23 mouse cellular contexts compared by ENCODE assay signal in genomic region chr7:40213646-40214045, GRCm38 (mm10).
DNase-seq lines count a peak whose midpoint lies in the region; ATAC-seq lines count a peak whose summit lies in the region.
"Had no signal": no experiment of that assay in that cellular context is flagged by ENCODE, and none has a peak within 500 bp of the region (broad histone marks: within the 10 kb centered on the region; RNA-seq: fewer than 3 reads in every experiment).

No protein-coding gene starts in this region.

- H3K4me3 ChIP-seq in embryonic facial prominence, embryonic 14.5 days (ENCODE audit: low read depth, low read length), result no peak overlapping the region
- H3K4me3 ChIP-seq in embryonic facial prominence, embryonic 10.5 days, result no peak overlapping the region
- no peak overlapping the region for H3K4me3 ChIP-seq in heart, embryonic 10.5 days
- H3K4me3 ChIP-seq: embryonic facial prominence, embryonic 15.5 days; erythroblast, embryonic 14.5 days; forebrain, embryonic 10.5 days; heart, embryonic 13.5 days; hindbrain, embryonic 13.5 days had no signal

- WGBS in embryonic facial prominence, embryonic 14.5 days, result 63% methylated on average over 2 of the region's 2 CpGs
- WGBS in embryonic facial prominence, embryonic 10.5 days, result 68% methylated on average over 2 of the region's 2 CpGs
- 59% methylated on average over 2 of the region's 2 CpGs for WGBS in heart, embryonic 10.5 days

- no peak overlapping the region for H3K27ac ChIP-seq in embryonic facial prominence, embryonic 14.5 days (replicated peaks; ENCODE audit: low read depth, low read length)
- no peak overlapping the region for H3K27ac ChIP-seq in embryonic facial prominence, embryonic 10.5 days (replicated peaks)
- H3K27ac ChIP-seq in heart, embryonic 10.5 days, result no peak overlapping the region
- H3K27ac ChIP-seq: embryonic facial prominence, embryonic 15.5 days; forebrain, embryonic 10.5 days; heart, embryonic 13.5 days; hindbrain, embryonic 13.5 days; hindbrain, postnatal 0 days had no signal

- ATAC-seq in embryonic facial prominence, embryonic 14.5 days (ENCODE audit: low read depth), result no peak
- ATAC-seq: forebrain, embryonic 14.5 days; hindbrain, postnatal 0 days had no signal

- intact Hi-C loops in heart, postnatal 14 days (cut with DNase I), result loop anchor here (2.0 kb wide), 1 partner anchor 45 kb away; no protein-coding TSS in a partner anchor

- no peaks in the 10 kb centered on the region for H3K9me3 ChIP-seq in embryonic facial prominence, embryonic 14.5 days (ENCODE audit: control insufficient read depth, low read length)
- no peaks in the 10 kb centered on the region for H3K9me3 ChIP-seq in embryonic facial prominence, embryonic 10.5 days
- H3K9me3 ChIP-seq in heart, embryonic 10.5 days, result no peaks in the 10 kb centered on the region
- H3K9me3 ChIP-seq: embryonic facial prominence, embryonic 15.5 days; forebrain, embryonic 10.5 days; heart, embryonic 13.5 days; hindbrain, embryonic 13.5 days had no signal

- H3K36me3 ChIP-seq in embryonic facial prominence, embryonic 14.5 days (ENCODE audit: control insufficient read depth, insufficient read depth, low read length), result no peaks in the 10 kb centered on the region
- H3K36me3 ChIP-seq in embryonic facial prominence, embryonic 10.5 days (replicated peaks), result no peaks in the 10 kb centered on the region
- H3K36me3 ChIP-seq in heart, embryonic 10.5 days, result no peaks in the 10 kb centered on the region
- H3K36me3 ChIP-seq: embryonic facial prominence, embryonic 15.5 days; forebrain, embryonic 10.5 days; heart, embryonic 13.5 days; hindbrain, embryonic 13.5 days had no signal

- H3K4me1 ChIP-seq in embryonic facial prominence, embryonic 14.5 days (ENCODE audit: control insufficient read depth, insufficient read depth, low read length), result no peaks in the 10 kb centered on the region
- no peaks in the 10 kb centered on the region for H3K4me1 ChIP-seq in embryonic facial prominence, embryonic 10.5 days
- H3K4me1 ChIP-seq in heart, embryonic 10.5 days, result no peaks in the 10 kb centered on the region
- H3K4me1 ChIP-seq: embryonic facial prominence, embryonic 15.5 days; forebrain, embryonic 10.5 days; heart, embryonic 13.5 days; hindbrain, embryonic 13.5 days had no signal

- no peaks in the 10 kb centered on the region for H3K27me3 ChIP-seq in embryonic facial prominence, embryonic 14.5 days (replicated peaks; ENCODE audit: control insufficient read depth, insufficient read depth, low read length)
- no peaks in the 10 kb centered on the region for H3K27me3 ChIP-seq in embryonic facial prominence, embryonic 10.5 days (replicated peaks; ENCODE audit: low read depth, poor library complexity, severe bottlenecking)
- no peaks in the 10 kb centered on the region for H3K27me3 ChIP-seq in heart, embryonic 10.5 days (ENCODE audit: insufficient read depth, poor library complexity, severe bottlenecking)
- H3K27me3 ChIP-seq: CH12.LX; embryonic facial prominence, embryonic 15.5 days; heart, embryonic 13.5 days; hindbrain, embryonic 13.5 days had no signal

- H3K9ac ChIP-seq in embryonic facial prominence, embryonic 14.5 days (ENCODE audit: low read depth, low read length), result no peak overlapping the region
- H3K9ac ChIP-seq: embryonic facial prominence, embryonic 15.5 days; heart, embryonic 13.5 days; hindbrain, embryonic 13.5 days had no signal

- H3K4me2 ChIP-seq in embryonic facial prominence, embryonic 14.5 days (ENCODE audit: low read depth, low read length), result no peak overlapping the region
- H3K4me2 ChIP-seq: embryonic facial prominence, embryonic 15.5 days; heart, embryonic 13.5 days; hindbrain, embryonic 13.5 days had no signal

- DNase-seq in embryonic facial prominence, embryonic 14.5 days (ENCODE audit: low spot score), result peak; percentile 4
- no peak for DNase-seq in embryonic facial prominence, embryonic 10.5 days (ENCODE audit: low spot score)
- peak; percentile 76 for DNase-seq in heart, adult 18-20 months
- DNase-seq in heart, embryonic 10.5 days (ENCODE audit: low spot score), result no peak
- peak; percentile 56 to 68 for DNase-seq in heart, adult 9 months (ENCODE audit: low spot score in 2 of 2)
- peak; percentile 34 to 49 for DNase-seq in heart, postnatal 14 days
- DNase-seq in layer of hippocampus, adult 18-20 months (ENCODE audit: low spot score in 2 of 2), result no peak
- DNase-seq in urinary bladder, postnatal 4 days (ENCODE audit: low spot score in 2 of 2), result no peak
- DNase-seq: adrenal gland, adult 2 months; adrenal gland, postnatal 25 days; cerebellum, adult 18-20 months; cerebellum, postnatal 36 days; gastrocnemius, postnatal 36 days; kidney, adult 11 months; kidney, postnatal 14 days had no signal

Comparison
In these comparisons a context has a peak if more than half of its experiments do, and no peak if none do; other contexts are left out.
1. DNase-seq: peak in embryonic facial prominence, embryonic 14.5 days (single experiment), heart, adult 18-20 months (2 of 2), heart, adult 9 months (2 of 2) and heart, postnatal 14 days (2 of 2); none in embryonic facial prominence, embryonic 10.5 days (single experiment), heart, embryonic 10.5 days (single experiment), layer of hippocampus, adult 18-20 months (0 of 2) and urinary bladder, postnatal 4 days (0 of 2).